Mouse (Mus musculus) left cerebral cortex, postnatal 14 days (tissue): Measurements from ENCODE around the gene Zfhx3. TPM values are rescaled to one million over a fixed set of nuclear protein-coding genes. Genes with fewer than 3 reads are reported as not detected.

Source experiments
- DNase-seq, 2 experiments: peaks; one replicate each; pipeline ENCODE4 v3.0.0; 2021 to 2022; ENCODE audit warnings: low spot score in 2 of 2, mixed read lengths in 1 of 2
- intact Hi-C: fragments of 180-260 bp; cut with DNase I; formaldehyde crosslinking; loops from one replicate; pipeline ENCODE4 v1.15.1; 2025
- total RNA-seq, 2 experiments: library from RNA; stranded (reverse); gene quantifications; 2 replicates each; pipeline ENCODE4 v1.2.3; 2021

Gene Zfhx3
- total RNA-seq, 2 experiments from 2014 or later: 4.1 to 4.2 TPM

DNA sequence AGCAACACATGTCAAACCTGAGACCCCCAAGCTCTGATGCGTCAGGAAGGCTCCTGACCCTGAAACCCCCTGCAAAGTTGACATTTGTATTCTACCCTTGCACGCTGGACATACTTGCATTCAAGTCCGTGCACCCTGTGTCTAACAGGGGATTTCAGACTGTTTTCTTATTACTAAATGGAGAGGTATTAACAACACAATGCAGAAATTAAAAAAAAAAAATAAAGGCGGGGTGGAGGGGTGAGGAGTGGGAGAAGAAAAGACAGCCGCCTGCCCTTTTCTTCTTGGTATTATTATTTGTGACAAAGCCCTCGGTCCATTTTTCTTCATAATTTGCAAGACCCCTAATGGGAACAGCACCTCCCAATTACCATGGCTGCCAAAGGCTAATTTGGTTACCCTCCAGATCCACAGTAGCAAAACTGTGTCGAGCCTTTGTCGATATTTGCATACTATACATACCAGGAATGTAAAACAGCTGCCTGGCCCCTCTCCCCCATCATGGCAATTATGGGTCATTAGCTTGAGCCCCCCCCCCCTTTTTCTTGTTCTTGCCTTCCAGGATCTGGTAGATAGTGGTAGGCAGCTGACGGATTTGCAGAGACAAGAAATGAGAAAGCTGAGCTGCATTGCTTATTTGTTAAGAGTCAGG lies 358.6 kb downstream of the Zfhx3 start:
- DNase-seq: no peak
- intact Hi-C loops: no loop called here

DNA sequence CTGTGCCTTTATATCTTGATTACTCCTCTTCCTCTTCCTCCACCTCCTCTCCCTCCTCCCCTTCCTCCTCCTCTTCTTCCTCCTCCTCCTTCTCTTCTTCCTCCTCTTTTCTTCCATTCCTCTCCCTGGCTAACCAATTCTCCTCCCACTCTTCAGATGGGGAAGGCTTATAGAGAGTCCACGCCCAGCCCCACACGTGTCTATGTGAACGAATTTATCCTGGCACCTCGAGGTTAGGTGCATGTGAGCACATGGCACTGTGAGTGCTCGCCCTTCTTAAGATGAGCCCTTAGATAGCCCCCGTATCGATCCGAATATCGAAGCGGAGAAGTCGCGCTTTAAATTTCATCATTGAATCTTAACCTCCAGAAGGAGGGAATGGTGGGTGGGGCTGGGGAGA lies 359.2 kb downstream of the Zfhx3 start:
- intact Hi-C loops: no loop called here
- DNase-seq: no peak

DNA sequence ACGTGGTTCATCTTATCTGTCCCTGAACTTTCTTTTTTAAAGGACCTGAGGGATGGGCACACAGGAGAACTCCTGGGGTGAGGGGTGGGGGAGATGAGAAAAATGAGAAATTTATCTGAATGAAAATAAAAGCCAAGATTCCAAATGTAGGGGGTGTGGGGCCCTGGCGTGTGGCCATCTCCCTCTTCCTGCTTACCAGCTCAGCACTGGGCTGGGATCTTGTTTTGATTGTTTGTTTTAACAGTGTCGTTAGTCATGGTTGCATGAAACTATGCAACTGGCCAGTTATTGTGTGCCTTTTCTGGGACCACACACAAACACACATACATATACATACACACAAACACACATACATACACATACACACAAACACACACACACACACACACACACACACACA lies 362.9 kb downstream of the Zfhx3 start:
- intact Hi-C loops: no loop called here
- no peak for DNase-seq

DNA sequence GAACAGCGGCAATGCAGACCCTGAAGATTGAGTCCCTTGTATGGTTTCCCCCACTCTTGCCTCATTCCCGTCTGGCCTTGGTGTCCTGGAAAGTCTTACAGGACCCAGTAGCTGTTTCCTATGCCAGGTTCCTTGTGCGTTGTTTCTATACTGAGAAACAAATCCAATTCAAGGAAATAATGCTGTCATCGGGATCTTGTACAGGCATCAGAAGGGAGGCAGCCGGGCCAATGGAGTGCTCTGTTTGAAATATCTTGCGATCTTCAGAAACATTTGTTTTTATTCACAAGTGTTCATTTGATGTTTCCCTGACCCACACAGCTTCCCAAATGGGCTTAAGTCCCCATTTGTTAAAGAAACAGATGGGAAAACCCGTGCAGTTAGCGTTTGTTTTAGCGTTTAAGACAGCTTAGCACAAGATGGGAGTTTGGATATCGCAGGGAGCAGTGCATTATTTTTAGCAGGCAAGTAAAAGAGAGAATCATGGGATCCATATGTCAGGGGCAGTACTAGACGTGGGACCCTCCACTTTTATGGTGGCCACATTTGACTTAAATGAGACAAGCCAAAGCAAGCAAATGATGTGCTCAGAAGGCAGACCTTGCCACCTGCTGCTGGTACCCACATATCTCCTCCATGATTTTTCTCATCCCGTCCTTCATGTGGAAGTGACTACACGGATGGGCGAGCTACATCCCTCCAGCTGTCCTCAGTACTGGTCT lies 367.2 kb downstream of the Zfhx3 start:
- intact Hi-C loops: no loop called here
- DNase-seq: no peak

DNA sequence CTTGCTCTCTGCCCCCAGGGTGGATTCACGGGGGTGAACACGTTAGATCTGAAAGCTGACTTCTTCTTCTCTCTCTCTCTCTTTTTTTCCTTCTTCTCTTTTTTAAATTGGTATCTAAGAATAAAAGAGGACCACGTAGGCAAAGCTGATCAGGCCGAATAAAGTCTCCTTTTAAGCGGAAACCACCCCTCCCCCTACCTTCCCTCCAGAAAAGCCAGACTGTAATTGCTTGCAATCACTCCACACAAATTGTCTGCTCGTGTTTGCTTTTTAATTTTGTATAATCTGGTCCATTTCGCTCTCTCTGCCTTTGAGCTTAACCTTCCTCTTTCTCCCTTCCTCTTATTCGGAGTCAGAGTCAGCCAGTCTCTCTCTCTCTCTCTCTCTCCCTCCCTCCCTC lies 372.6 kb downstream of the Zfhx3 start:
- intact Hi-C loops: no loop called here
- no peak for DNase-seq

DNA sequence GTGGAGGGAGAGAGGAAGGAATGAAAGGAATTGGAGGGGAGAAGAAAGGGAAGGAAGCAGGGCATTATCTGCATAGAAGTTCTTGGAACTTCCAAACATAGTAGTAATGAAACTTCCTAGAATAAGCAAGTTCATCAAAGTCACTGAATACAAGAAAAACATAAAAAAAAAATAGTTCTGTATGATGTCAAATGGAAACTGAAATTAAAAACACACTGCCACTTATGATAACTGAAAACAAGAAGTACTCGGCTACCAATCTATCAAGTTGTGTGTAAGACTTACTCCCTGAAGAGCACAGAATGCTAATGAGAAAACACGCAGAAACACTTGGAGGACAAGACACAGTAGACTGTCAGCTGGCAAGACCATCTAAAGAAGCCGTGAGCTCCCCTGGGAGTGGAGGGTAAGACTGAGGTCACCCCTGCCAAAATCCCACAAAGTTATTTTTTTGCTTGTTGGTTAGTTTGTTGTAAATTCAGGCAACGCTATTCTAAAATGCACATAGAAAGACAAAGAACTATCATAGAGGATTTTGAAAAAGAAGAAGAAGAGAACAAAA lies 375.2 kb downstream of the Zfhx3 start:
- no peak for DNase-seq
- intact Hi-C loops: no loop called here

DNA sequence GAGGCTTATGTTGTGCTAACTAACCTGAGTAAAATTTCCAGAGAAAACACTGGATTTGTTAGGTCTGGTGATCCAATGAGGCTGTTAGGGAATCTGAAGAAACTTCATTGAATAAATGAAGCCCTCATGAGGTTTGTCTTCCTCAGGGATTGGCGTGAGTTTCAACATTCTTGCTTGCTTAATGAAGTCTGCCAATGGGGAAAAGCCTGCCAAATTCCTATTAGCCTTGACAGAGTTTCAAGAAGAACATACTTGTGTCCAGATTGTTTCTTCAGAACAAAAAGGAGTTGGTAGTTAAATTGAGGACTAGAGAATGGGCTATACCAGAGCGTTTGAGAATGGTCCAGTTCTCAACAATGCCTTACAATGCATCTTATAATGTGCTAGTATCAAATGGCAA lies 385.3 kb downstream of the Zfhx3 start:
- DNase-seq: no peak
- intact Hi-C loops: no loop called here

DNA sequence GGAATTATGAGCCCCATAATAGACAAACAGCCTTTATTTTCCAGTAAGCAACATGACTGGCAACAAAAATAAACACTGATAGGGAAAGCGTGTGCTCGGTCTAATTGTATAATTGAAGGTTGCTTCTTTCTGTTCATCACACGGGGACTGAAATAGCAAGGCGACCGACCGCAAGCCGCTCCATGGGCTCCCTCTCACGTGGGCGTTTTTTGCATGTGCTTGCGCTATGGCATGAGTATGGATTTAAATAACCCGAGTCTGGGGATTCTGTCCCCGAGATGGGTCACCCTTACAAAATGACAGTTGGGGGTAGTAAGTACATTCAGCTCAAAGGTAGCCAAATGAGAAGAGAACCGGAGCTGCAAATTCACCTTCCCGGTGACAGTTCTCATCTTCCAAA lies 405.9 kb downstream of the Zfhx3 start:
- intact Hi-C loops: no loop called here

DNA sequence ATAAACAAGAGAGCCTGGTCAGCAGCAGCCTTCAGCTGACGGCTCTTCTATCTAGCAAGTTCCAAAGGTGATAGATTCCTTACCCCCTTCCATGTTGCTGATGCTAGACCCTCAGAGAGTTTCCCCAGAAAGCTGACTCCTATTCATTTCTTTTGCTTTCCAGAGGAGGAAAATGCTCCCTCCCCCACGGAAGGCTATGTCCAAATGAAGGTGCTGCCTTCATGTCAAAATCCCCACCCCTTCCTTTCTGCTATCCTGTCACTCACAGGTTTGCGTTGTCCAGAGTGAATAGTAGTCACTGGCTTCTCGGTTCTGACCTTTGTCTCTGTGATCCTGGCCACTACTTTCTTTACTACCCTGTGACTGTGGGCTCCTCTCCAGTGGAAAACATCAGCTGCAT lies 406.3 kb downstream of the Zfhx3 start:
- intact Hi-C loops: no loop called here
- DNase-seq: no peak

More for the DNA sequence above, 405.9 kb downstream of the Zfhx3 start:
- DNase-seq: peak in 1 of 2 experiments; percentile 11

DNA sequence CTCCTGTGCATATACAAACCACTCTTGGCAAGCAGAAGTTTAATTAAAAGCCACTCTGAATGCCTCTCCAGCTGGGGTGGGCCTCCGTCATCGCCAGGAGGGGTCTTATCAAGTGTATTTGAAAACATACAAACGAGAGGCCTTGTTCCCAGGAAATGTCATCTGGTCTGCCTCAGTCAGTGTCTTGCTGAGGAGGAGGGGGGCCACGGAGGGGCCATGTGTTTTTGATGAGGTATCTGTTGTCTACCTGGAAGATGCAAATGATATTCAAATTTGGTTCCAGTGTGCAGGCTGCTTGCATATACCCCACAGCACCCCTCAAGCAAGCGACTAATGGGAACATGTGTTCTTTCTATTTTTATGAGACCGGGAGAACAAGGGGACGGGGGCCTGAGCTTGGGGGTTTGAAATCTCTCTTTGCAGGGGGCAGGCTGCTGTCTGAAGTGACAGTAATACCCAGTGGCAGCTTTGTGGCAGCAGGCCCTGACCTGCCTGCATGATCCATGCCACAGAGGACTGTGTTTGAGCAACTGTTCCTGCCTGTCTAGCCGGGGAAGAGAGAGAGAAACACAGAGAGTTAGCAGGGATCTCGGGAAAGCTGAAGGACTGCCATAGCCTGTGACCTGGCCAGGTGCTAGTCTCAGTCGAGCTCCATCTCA lies 412.8 kb downstream of the Zfhx3 start:
- DNase-seq: no peak
- intact Hi-C loops: no loop called here

DNA sequence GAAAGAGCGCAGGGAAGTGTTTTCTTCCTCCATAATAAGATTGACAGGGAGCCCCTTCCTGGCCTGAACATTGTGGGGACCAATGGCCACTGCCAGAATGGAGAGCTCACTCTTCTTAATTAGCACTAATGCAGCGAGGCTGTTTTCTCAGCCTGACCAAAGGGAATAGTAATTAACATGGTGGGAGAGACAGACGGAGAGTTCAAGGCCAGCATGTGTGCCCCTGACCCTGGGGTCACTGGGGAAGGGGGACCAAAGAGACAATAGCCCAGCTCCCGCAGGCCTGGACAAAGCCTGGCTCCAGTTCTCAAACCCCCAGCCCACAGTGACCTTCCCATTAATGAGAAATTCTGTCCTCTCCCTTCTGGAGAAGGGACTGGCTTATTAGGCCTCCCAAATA lies 419.0 kb downstream of the Zfhx3 start:
- intact Hi-C loops: no loop called here
- DNase-seq: no peak

DNA sequence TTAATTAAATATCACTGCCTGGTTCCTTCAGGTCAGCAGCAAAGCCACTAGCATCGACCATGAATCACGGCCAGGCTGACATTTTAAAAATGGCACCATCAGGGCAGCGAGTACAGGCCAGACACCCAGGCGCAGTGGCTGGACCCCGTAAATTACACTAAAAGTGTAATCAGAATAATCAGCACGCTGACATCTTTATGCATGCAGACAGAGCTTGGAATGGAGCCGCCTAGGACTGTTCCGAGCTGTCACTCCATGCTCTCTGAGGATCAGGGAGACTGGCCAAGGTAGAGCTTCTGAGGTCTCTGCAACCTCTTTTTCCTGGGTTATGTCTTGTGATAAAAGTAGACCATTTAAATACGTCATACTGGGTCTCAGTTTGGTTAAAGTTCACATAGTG lies 420.0 kb downstream of the Zfhx3 start:
- DNase-seq: no peak
- intact Hi-C loops: no loop called here

DNA sequence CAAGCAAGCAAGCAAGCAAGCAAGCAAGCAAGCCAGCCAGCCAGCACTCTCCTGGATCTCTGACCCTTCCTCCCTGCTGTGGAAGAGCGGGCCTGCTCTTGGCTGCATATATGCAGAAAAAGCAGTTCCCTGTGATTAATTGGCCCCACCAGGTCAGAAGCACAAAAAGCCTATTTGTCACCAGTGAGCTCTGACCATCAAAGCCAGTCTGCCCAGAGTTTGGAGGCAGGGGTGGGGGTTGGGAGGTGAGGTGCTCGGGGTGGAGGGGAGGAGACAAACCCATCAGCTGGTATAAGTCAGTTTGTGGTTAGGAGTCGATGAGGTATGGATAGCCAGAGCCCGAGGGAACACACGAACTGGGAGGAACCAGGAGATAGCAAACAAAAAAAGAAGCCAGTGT lies 421.0 kb downstream of the Zfhx3 start:
- intact Hi-C loops: no loop called here
- no peak for DNase-seq

DNA sequence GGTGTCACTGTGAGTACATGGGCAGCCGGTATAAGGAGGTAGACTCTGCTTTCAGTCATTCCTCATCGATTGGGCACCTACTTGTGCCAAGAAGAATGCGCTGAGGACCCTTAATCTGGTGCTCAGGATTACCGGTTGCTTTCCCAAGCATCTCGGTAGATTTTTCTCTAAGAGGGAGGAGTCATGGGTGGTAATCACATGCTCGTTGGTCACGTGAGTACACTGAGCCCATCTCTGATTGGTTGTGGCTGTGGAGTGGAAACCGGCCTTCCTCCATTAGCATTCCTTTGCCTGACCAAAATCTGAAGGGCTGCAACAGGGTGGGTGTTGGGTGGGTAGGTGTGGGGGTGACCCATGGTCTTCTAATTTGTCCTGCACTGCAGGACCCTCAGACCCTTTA lies 421.4 kb downstream of the Zfhx3 start:
- no peak for DNase-seq
- intact Hi-C loops: no loop called here

DNA sequence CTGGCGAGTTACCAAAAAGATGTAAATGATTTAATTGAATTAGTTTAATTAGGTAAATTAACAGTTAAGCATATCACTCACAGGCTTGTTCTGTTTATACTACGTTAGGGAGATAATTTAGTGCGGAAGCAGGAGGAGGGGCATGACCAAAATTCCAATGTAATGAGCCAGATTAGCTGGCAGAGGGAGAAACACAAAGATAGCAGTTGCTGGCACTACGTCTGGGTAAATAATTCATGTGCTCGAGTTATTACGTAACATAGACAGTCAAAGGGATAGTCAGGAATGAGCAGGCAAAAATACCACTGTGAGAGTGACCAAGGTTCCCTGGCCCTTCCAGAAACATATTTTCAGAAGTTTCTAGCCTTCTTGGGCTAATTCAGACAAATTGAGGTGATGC lies 426.6 kb downstream of the Zfhx3 start:
- DNase-seq: peak in 1 of 2 experiments; percentile 3
- intact Hi-C loops: no loop called here

DNA sequence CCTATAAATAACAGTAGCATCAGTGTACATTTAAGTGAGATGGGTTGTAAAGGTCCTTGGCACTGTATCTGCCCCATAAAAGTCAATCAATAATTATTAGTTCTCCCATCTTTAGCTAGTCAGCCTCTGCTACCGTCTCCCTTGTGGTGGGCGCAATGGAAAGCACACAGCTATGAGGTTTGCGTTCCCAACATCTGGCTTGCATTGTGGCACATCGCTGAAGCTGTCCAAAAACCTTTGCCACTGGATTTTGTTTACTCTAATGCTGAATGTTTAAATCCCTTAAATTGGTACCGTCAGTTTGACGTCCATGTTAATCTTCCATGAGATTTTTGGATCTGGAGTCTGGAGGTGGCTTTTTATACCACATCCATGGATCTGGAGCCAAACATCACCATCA lies 428.3 kb downstream of the Zfhx3 start:
- no peak for DNase-seq
- intact Hi-C loops: no loop called here

DNA sequence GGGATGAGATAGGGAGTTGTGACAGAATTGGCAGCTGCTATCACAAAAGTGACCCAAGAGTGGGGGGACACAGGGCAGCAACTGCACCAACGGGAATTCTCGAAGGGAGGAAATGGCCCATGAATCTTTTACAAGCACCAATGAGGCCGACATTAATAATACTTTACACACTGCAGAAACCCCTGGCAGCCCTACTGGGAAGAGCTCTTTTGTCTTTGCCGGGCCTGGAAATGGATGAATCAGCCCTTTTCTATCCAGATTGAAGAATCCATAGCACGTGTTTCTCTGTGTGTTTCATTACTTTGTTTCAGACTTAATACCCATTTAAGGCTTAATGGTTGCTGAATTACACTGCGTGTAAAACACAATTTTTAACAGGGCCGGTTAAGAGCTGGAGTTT lies 430.6 kb downstream of the Zfhx3 start:
- intact Hi-C loops: no loop called here

DNA sequence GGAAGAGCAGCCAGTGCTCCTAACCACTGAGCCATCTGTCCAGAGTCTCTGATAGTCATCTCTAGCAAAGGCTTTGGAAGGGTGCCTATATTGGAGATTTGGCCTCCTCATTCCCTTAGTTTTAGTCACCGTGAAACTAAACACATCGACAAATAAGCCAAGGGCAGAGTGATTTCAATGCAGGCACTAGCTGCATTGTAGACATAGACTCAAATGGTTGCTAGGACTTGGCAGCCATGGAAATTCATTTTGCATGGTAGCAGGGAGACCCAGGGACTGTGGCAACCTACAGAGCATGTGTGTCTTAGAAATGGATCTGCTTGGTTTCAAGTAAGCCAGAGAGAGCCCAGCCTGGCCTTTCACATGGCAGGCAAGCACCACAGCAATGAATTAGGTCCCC lies 435.6 kb downstream of the Zfhx3 start:
- DNase-seq: no peak
- intact Hi-C loops: no loop called here

More for the DNA sequence above, 430.6 kb downstream of the Zfhx3 start:
- no peak for DNase-seq

DNA sequence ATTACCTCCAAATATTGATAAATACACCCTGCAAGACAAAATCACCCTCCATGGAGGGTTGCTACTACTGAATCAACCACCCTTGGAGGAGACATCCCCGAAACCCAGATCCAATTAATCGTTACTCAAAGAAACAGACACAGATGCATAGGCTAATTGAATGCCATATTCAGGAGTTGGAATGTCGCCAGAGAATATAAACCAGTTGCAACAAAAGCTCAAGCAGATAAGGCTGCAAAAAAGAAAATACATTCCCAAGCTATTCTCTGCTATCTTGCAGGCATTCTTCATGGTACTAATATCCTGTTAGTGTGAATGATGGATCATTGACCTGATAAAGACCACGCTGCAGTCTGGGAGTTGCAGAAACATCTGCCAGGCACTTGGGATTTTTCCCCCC lies 440.7 kb downstream of the Zfhx3 start:
- DNase-seq: no peak
- intact Hi-C loops: no loop called here

DNA sequence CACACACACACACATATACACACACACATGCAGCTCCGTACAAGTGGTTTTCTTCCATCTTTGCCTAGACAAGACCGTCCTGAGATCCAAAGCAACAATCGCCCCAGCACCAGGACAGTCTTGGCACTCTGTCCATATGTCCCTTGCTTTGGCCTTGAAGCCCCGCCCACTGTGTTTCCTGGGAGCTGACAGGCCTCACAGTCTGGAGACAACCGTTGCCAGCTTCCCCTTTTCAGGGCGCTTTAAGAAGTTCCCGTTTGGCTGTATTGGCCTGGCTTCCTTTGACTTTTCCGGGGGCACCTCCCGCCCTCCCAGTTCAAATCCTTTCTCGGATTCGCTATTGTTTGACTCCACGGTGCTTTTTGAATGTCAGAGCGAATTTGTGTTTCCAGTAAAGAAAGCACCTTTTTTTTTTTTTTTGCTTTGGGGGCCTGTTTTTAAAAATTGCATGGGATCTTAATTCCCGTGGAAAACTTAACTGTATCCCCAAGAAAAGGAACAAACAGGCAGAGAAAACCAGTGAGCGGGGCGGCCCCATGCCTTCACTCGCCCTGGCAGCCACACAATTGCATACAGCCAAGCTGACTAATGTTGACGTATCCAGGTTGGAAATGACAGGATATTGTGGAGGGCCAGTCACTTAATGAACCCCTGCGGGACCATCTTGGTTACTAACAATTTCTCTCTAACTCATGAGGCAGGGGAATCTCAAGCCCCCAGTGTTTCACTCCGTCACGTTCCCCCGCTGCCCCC lies 444.9 kb downstream of the Zfhx3 start:
- intact Hi-C loops: no loop called here
- DNase-seq: peak in 1 of 2 experiments; percentile 11
